Mouse (Mus musculus) limb, embryonic 13.5 days (tissue): ENCODE results near the gene Ubqln4. TPM values are rescaled to one million over a fixed set of nuclear protein-coding genes. Genes with fewer than 3 reads are reported as not detected.

Experiments
- ATAC-seq: fragments of 200-750 bp; cut with Nextera tagmentation; 2 replicates; pipeline ENCODE4 v1.8.0; 2017; ENCODE audit warnings: low read depth, moderate number of reproducible peaks, moderate TSS enrichment; ENCODE audit not compliant: low FRiP score
- H3K27ac ChIP-seq: fragments of 300-500 bp; sonication (generic); 2 replicates; pipeline ENCODE4 v1.5.1; 2015; ENCODE audit warnings: inconsistent platforms, mild to moderate bottlenecking, moderate library complexity
- H3K27me3 ChIP-seq: fragments of 300-500 bp; sonication (generic); 2 replicates; pipeline ENCODE4 v1.6.1; 2015; ENCODE audit warnings: mild to moderate bottlenecking, inconsistent platforms
- H3K36me3 ChIP-seq: fragments of 300-500 bp; sonication (generic); 2 replicates; pipeline ENCODE4 v1.6.1; 2015; ENCODE audit warnings: inconsistent platforms, mild to moderate bottlenecking, moderate library complexity
- H3K4me1 ChIP-seq: fragments of 300-500 bp; sonication (generic); 2 replicates; pipeline ENCODE4 v1.6.1; 2015; ENCODE audit warnings: inconsistent platforms
- H3K4me2 ChIP-seq: fragments of 300-500 bp; sonication (generic); replicated peaks from 2 replicates; pipeline ENCODE4 v1.6.1; 2015; ENCODE audit warnings: inconsistent platforms, mild to moderate bottlenecking, moderate library complexity
- H3K4me3 ChIP-seq: fragments of 300-500 bp; sonication (generic); 2 replicates; pipeline ENCODE4 v1.5.1; 2015; ENCODE audit warnings: moderate library complexity, mild to moderate bottlenecking, inconsistent platforms
- H3K9ac ChIP-seq: fragments of 300-500 bp; sonication (generic); 2 replicates; pipeline ENCODE4 v1.6.1; 2015; ENCODE audit warnings: mild to moderate bottlenecking, inconsistent platforms
- H3K9me3 ChIP-seq: fragments of 300-500 bp; sonication (generic); 2 replicates; pipeline ENCODE4 v1.6.1; 2016; ENCODE audit warnings: inconsistent platforms
- WGBS: fragments of 180-500 bp; shearing (Covaris S2); methylation state at CpG from one replicate; pipeline ENCODE4 v1.1.7; 2015; 5-methylcytosine and 5-hydroxymethylcytosine counted together
- polyA plus RNA-seq: library from polyadenylated mRNA; unstranded; fragments of >200 nt; fragmentation: Nextera tagmentation; extraction: Ambion mirVana; gene quantifications from 2 replicates; pipeline ENCODE4 v1.2.1, GENCODE M21; 2015

Ubqln4 gene
- polyA plus RNA-seq, 1 experiment from 2014 or later = 48.2 TPM

- Histone ChIP-seq H3K9ac (no peak overlapping the region), H3K4me1 (peaks cover 12% of the 10 kb centered on the region), H3K27me3 (no peaks in the 10 kb centered on the region), H3K27ac (no peak overlapping the region), H3K9me3 (no peaks in the 10 kb centered on the region), H3K36me3 (peaks cover 91% of the 10 kb centered on the region), H3K4me2 (no peak overlapping the region), H3K4me3 (no peak overlapping the region)
- ATAC-seq = no peak
- WGBS = 94% methylated on average over 9 of the region's 9 CpGs
Observed at GRCm38 (mm10) chr3:88559596-88559995, 6.0 kb downstream of the Ubqln4 start.

- H3K27me3 ChIP-seq = no peaks in the 10 kb centered on the region
- peaks cover 99% of the 10 kb centered on the region for H3K36me3 ChIP-seq
- H3K4me3 ChIP-seq = no peak overlapping the region
- no peak for ATAC-seq
- WGBS = 77% methylated on average over 4 of the region's 4 CpGs
- H3K4me1 ChIP-seq = no peaks in the 10 kb centered on the region
- no peak overlapping the region for H3K27ac ChIP-seq
- no peaks in the 10 kb centered on the region for H3K9me3 ChIP-seq
- no peak overlapping the region for H3K4me2 ChIP-seq
- no peak overlapping the region for H3K9ac ChIP-seq
Observed at GRCm38 (mm10) chr3:88561989-88562388, 8.4 kb downstream of the Ubqln4 start.

- H3K4me3 ChIP-seq = no peak overlapping the region
- H3K36me3 ChIP-seq = peaks cover 100% of the 10 kb centered on the region
- H3K9me3 ChIP-seq = no peaks in the 10 kb centered on the region
- no peak overlapping the region for H3K9ac ChIP-seq
- no peaks in the 10 kb centered on the region for H3K27me3 ChIP-seq
- no peak overlapping the region for H3K4me2 ChIP-seq
- 76% methylated on average over 4 of the region's 4 CpGs for WGBS
- no peaks in the 10 kb centered on the region for H3K4me1 ChIP-seq
- no peak for ATAC-seq
- H3K27ac ChIP-seq = no peak overlapping the region
Observed at GRCm38 (mm10) chr3:88563442-88563841, 9.9 kb downstream of the Ubqln4 start.

- Histone ChIP-seq H3K27ac (no peak overlapping the region), H3K9me3 (no peaks in the 10 kb centered on the region), H3K4me1 (no peaks in the 10 kb centered on the region), H3K9ac (no peak overlapping the region), H3K36me3 (peaks cover 100% of the 10 kb centered on the region), H3K27me3 (no peaks in the 10 kb centered on the region), H3K4me2 (no peak overlapping the region), H3K4me3 (no peak overlapping the region)
- 79% methylated on average over 7 of the region's 7 CpGs for WGBS
- no peak for ATAC-seq
Observed at GRCm38 (mm10) chr3:88563966-88564365, 10.4 kb downstream of the Ubqln4 start.

GRCm38 (mm10) chr3:88566116-88566515 lies 12.6 kb downstream of the Ubqln4 start:
- no peak overlapping the region for H3K9ac ChIP-seq
- ATAC-seq = no peak
- no peak overlapping the region for H3K4me3 ChIP-seq
- H3K4me1 ChIP-seq = no peaks in the 10 kb centered on the region
- peaks cover 97% of the 10 kb centered on the region for H3K36me3 ChIP-seq
- 92% methylated on average over 3 of the region's 3 CpGs for WGBS
- H3K9me3 ChIP-seq = no peaks in the 10 kb centered on the region
- no peaks in the 10 kb centered on the region for H3K27me3 ChIP-seq
- H3K4me2 ChIP-seq = no peak overlapping the region
- no peak overlapping the region for H3K27ac ChIP-seq

GRCm38 (mm10) chr3:88566536-88567061 lies 13.0 kb downstream of the Ubqln4 start:
- Histone ChIP-seq H3K4me3 (no peak overlapping the region), H3K27me3 (no peaks in the 10 kb centered on the region), H3K9ac (no peak overlapping the region), H3K4me1 (no peaks in the 10 kb centered on the region), H3K36me3 (peaks cover 92% of the 10 kb centered on the region), H3K27ac (no peak overlapping the region), H3K4me2 (no peak overlapping the region), H3K9me3 (no peaks in the 10 kb centered on the region)
- ATAC-seq = no peak
- 95% methylated on average over 4 of the region's 4 CpGs for WGBS

GRCm38 (mm10) chr3:88567892-88568291 lies 14.3 kb downstream of the Ubqln4 start:
- H3K9ac ChIP-seq = no peak overlapping the region
- H3K27me3 ChIP-seq = no peaks in the 10 kb centered on the region
- WGBS = 96% methylated on average over 6 of the region's 6 CpGs
- H3K36me3 ChIP-seq = peaks cover 79% of the 10 kb centered on the region
- H3K27ac ChIP-seq = no peak overlapping the region
- no peaks in the 10 kb centered on the region for H3K9me3 ChIP-seq
- no peak overlapping the region for H3K4me3 ChIP-seq
- H3K4me1 ChIP-seq = no peaks in the 10 kb centered on the region
- H3K4me2 ChIP-seq = no peak overlapping the region
- no peak for ATAC-seq

- peaks cover 72% of the 10 kb centered on the region for H3K36me3 ChIP-seq
- no peak overlapping the region for H3K4me2 ChIP-seq
- no peaks in the 10 kb centered on the region for H3K27me3 ChIP-seq
- ATAC-seq = no peak
- no peaks in the 10 kb centered on the region for H3K4me1 ChIP-seq
- H3K27ac ChIP-seq = no peak overlapping the region
- H3K4me3 ChIP-seq = no peak overlapping the region
- no peak overlapping the region for H3K9ac ChIP-seq
- WGBS = 96% methylated on average over 2 of the region's 2 CpGs
- no peaks in the 10 kb centered on the region for H3K9me3 ChIP-seq
Observed at GRCm38 (mm10) chr3:88568615-88569014, 15.1 kb downstream of the Ubqln4 start.

GRCm38 (mm10) chr3:88569093-88569492 lies 15.5 kb downstream of the Ubqln4 start:
- WGBS = 91% methylated on average over 2 of the region's 2 CpGs
- Histone ChIP-seq H3K4me2 (no peak overlapping the region), H3K4me1 (no peaks in the 10 kb centered on the region), H3K9ac (no peak overlapping the region), H3K27ac (no peak overlapping the region), H3K4me3 (no peak overlapping the region), H3K9me3 (no peaks in the 10 kb centered on the region), H3K36me3 (peaks cover 67% of the 10 kb centered on the region), H3K27me3 (no peaks in the 10 kb centered on the region)
- ATAC-seq = no peak

GRCm38 (mm10) chr3:88569694-88570093 lies 16.1 kb downstream of the Ubqln4 start:
- Histone ChIP-seq H3K27me3 (no peaks in the 10 kb centered on the region), H3K9me3 (no peaks in the 10 kb centered on the region), H3K9ac (no peak overlapping the region), H3K27ac (no peak overlapping the region), H3K4me1 (no peaks in the 10 kb centered on the region), H3K36me3 (peaks cover 61% of the 10 kb centered on the region), H3K4me2 (no peak overlapping the region), H3K4me3 (no peak overlapping the region)
- ATAC-seq = no peak
- 94% methylated on average over 5 of the region's 5 CpGs for WGBS

GRCm38 (mm10) chr3:88570341-88570740 lies 16.8 kb downstream of the Ubqln4 start:
- no peak overlapping the region for H3K9ac ChIP-seq
- WGBS = 94% methylated on average over 10 of the region's 10 CpGs
- ATAC-seq = no peak

GRCm38 (mm10) chr3:88571856-88572255 lies 18.3 kb downstream of the Ubqln4 start:
- Histone ChIP-seq H3K4me3 (no peak overlapping the region), H3K27ac (no peak overlapping the region), H3K4me1 (no peaks in the 10 kb centered on the region), H3K36me3 (peaks cover 39% of the 10 kb centered on the region), H3K4me2 (no peak overlapping the region), H3K27me3 (no peaks in the 10 kb centered on the region), H3K9me3 (no peaks in the 10 kb centered on the region), H3K9ac (no peak overlapping the region)
- WGBS = 81% methylated on average over 1 of the region's 1 CpGs
- no peak for ATAC-seq

More at GRCm38 (mm10) chr3:88570341-88570740, 16.8 kb downstream of the Ubqln4 start:
- Histone ChIP-seq H3K4me3 (no peak overlapping the region), H3K27ac (no peak overlapping the region), H3K27me3 (no peaks in the 10 kb centered on the region), H3K9me3 (no peaks in the 10 kb centered on the region), H3K36me3 (peaks cover 55% of the 10 kb centered on the region), H3K4me2 (no peak overlapping the region), H3K4me1 (no peaks in the 10 kb centered on the region)

- H3K4me3 ChIP-seq = no peak overlapping the region
- no peaks in the 10 kb centered on the region for H3K4me1 ChIP-seq
- ATAC-seq = no peak
- H3K27ac ChIP-seq = no peak overlapping the region
- H3K27me3 ChIP-seq = no peaks in the 10 kb centered on the region
- H3K36me3 ChIP-seq = peaks cover 30% of the 10 kb centered on the region
- H3K9me3 ChIP-seq = no peaks in the 10 kb centered on the region
- H3K9ac ChIP-seq = no peak overlapping the region
- 66% methylated on average over 2 of the region's 2 CpGs for WGBS
- H3K4me2 ChIP-seq = no peak overlapping the region
Observed at GRCm38 (mm10) chr3:88572835-88573234, 19.3 kb downstream of the Ubqln4 start.
